Mouse (Mus musculus) liver, embryonic 14.5 days (tissue): Measurements from ENCODE around the gene CT030661.1.
"Not testable (repeated sequence)": the region's sequence is repeated elsewhere in the genome, so short reads cannot be mapped to it uniquely, and the experiment has no call there.

Experiments used
- CTCF ChIP-seq: IDR thresholded peaks from 2 replicates; pipeline ENCODE4 v1.5.1; 2016; ENCODE audit warnings: antibody characterized with exemption, low read depth, control low read depth
- EP300 ChIP-seq: IDR thresholded peaks from 2 replicates; pipeline ENCODE4 v1.6.1; 2016; ENCODE audit warnings: antibody characterized with exemption, low read depth

GRCm38 (mm10) chr17:22361101-22361781 is 46.6 kb upstream of the CT030661.1 start, which contains the start of the genes Zfp944 and Zfp758:
- not testable (repeated sequence) for TF ChIP-seq CTCF, EP300
